Mouse (Mus musculus) ES-CJ7 (cell line): ENCODE measurements around the gene Ccdc60.
A peak's percentile ranks its signal among the peaks of the same experiment; 100 is the strongest.

ENCODE experiments used
- DNase-seq: peaks from one replicate; pipeline ENCODE4 v3.0.0; 2011; ENCODE audit warnings: low read depth, low spot score

The Ccdc60 gene

GRCm38 (mm10) chr5:116192693-116193092, 96.1 kb downstream of the Ccdc60 start:
- peak; percentile 87 for DNase-seq

- no peak for DNase-seq
These were observed 97.2 kb downstream of the Ccdc60 start for GRCm38 (mm10) chr5:116191596-116191995.

- DNase-seq = no peak
These were observed 99.0 kb downstream of the Ccdc60 start for GRCm38 (mm10) chr5:116189818-116190217.

- no peak for DNase-seq
These were observed 108.2 kb downstream of the Ccdc60 start for GRCm38 (mm10) chr5:116180594-116180993.

- DNase-seq = peak; percentile 44
These were observed 117.1 kb downstream of the Ccdc60 start for GRCm38 (mm10) chr5:116171721-116172120.

GRCm38 (mm10) chr5:116166965-116167364, 121.8 kb downstream of the Ccdc60 start:
- DNase-seq = no peak

- DNase-seq = no peak
These were observed 123.4 kb downstream of the Ccdc60 start for GRCm38 (mm10) chr5:116165203-116165888.

GRCm38 (mm10) chr5:116154811-116155210, 134.0 kb downstream of the Ccdc60 start:
- DNase-seq = no peak

- peak; percentile 34 for DNase-seq
These were observed 142.3 kb downstream of the Ccdc60 start for GRCm38 (mm10) chr5:116146446-116146845.

GRCm38 (mm10) chr5:116144711-116145110, 144.1 kb downstream of the Ccdc60 start:
- peak; percentile 24 for DNase-seq

- peak; percentile 55 for DNase-seq
These were observed 148.1 kb downstream of the Ccdc60 start for GRCm38 (mm10) chr5:116140682-116141081.

GRCm38 (mm10) chr5:116123344-116123743, 165.4 kb downstream of the Ccdc60 start:
- DNase-seq = peak; percentile 92

GRCm38 (mm10) chr5:116116567-116116966, 172.2 kb downstream of the Ccdc60 start:
- DNase-seq = peak; percentile 73

GRCm38 (mm10) chr5:116116110-116116509, 172.7 kb downstream of the Ccdc60 start:
- no peak for DNase-seq

GRCm38 (mm10) chr5:116115071-116115834, 173.5 kb downstream of the Ccdc60 start:
- DNase-seq = no peak

- DNase-seq = no peak
These were observed 180.1 kb downstream of the Ccdc60 start for GRCm38 (mm10) chr5:116108651-116109050.

GRCm38 (mm10) chr5:116084231-116084630, 204.6 kb downstream of the Ccdc60 start:
- no peak for DNase-seq

- DNase-seq = no peak
These were observed 205.7 kb downstream of the Ccdc60 start, which contains the start of gene Tmem233 for GRCm38 (mm10) chr5:116083081-116083480. Tmem233 (minus strand) TSS chr5:116083244.

GRCm38 (mm10) chr5:116082241-116082900, 206.4 kb downstream of the Ccdc60 start:
- no peak for DNase-seq

GRCm38 (mm10) chr5:116081616-116082015, 207.2 kb downstream of the Ccdc60 start:
- DNase-seq = no peak

- no peak for DNase-seq
These were observed 208.0 kb downstream of the Ccdc60 start for GRCm38 (mm10) chr5:116080736-116081135.
